Mouse (Mus musculus): ENCODE results near the gene Gm10719. TPM values are rescaled to one million over a fixed set of nuclear protein-coding genes. Genes with fewer than 3 reads are reported as not detected.

Gene Gm10719
- 4.6 and 9.5 TPM in 2 replicates for polyA plus RNA-seq (2012)

GRCm38 (mm10) chr9:3017108-3017507 is at the start of gene Gm10719:
Gene Gm10719 (plus strand): TSS chr9:3017408.

DNA sequence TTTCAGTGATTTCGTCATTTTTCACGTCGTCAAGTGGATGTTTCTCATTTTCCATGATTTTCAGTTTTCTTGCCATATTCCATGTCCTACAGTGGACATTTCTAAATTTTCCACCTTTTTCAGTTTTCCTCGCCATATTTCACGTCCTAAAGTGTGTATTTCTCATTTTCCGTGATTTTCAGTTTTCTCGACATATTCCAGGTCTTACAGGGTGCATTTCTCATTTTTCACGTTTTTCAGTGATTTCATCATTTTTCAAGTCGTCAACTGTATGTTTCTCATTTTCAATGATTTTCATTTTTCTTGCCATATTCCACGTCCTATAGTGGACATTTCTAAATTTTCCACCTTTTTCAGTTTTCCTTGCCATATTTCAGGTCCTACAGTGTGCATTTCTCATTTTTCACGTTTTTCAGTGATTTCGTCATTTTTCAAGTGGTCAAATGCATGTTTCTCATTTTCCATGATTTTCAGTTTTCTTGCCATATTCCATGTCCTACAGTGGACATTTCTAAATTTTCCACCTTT is 16.7 kb upstream of the Gm10719 start, which contains the start of gene Gm10722:
TSS of gene Gm10722 (plus strand) at position 478 of the 528 bp plus-strand sequence.

GRCm38 (mm10) chr9:3002794-3003396 is 14.3 kb upstream of the Gm10719 start, which contains the start of gene Gm11168:
Gene Gm11168 (plus strand): TSS chr9:3003346.

GRCm38 (mm10) chr9:3012733-3013279 is 4.4 kb upstream of the Gm10719 start, which contains the start of gene Gm10721:
Gene Gm10721 (plus strand): TSS chr9:3013140.

DNA sequence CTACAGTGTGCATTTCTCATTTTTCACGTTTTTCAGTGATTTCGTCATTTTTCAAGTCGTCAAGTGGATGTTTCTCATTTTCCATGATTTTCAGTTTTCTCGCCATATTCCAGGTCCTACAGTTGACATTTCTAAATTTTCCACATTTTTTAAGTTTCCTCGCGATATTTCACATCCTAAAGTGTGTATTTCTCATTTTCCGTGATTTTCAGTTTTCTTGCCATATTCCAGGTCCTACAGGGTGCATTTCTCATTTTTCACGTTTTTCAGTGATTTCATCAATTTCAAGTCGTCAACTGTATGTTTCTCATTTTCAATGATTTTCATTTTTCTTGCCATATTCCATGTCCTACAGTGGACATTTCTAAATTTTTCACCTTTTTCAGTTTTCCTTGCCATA is 1.9 kb upstream of the Gm10719 start, which contains the start of gene Gm10720:
TSS of gene Gm10720 (plus strand) at position 301 of the 400 bp plus-strand sequence.

DNA sequence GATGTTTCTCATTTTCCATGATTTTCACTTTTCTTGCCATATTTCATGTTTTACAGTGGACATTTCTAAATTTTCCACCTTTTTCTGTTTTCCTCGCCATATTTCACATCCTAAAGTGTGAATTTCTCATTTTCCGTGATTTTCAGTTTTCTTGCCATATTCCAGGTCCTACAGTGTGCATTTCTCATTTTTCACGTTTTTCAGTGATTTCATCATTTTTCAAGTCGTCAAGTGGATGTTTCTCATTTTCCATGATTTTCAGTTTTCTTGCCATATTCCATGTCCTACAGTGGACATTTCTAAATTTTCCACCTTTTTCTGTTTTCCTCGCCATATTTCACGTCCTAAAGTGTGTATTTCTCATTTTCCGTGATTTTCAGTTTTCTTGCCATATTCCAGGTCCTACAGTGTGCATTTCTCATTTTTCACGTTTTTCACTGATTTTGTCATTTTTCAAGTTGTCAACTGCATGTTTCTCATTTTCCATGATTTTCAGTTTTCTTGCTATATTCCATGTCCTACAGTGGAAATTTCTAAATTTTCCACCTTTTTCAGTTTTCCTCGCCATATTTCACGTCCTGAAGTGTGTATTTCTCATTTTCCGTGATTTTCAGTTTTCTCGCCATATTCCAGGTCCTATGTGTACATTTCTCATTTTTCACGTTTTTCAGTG is 6.2 kb downstream of the Gm10719 start, which contains the start of gene Gm10718:
TSS of gene Gm10718 (plus strand) at position 236 of the 673 bp plus-strand sequence.

GRCm38 (mm10) chr9:3024912-3025467 is 7.8 kb downstream of the Gm10719 start, which contains the start of gene Gm10717:
Gene Gm10717 (plus strand): TSS chr9:3025417.

GRCm38 (mm10) chr9:3034299-3034698 is 17.1 kb downstream of the Gm10719 start, which contains the start of gene Gm17535:
Gene Gm17535 (plus strand): TSS chr9:3034599.

GRCm38 (mm10) chr9:3036577-3036976 is 19.4 kb downstream of the Gm10719 start, which contains the start of gene Gm10715:
Gene Gm10715 (plus strand): TSS chr9:3036877.

Other genes starting within 250 kb of the Gm10719 start
- gene Gm10722, start 16.5 kb upstream of the Gm10719 start, polyA plus RNA-seq (2012) = 0.52 TPM in 1 of 2 replicates, not detected in the other
- 0.34 and 1.7 TPM in 2 replicates for gene Gm11168, start 14.1 kb upstream of the Gm10719 start, polyA plus RNA-seq (2012)
- gene Gm10721, start 4.3 kb upstream of the Gm10719 start, polyA plus RNA-seq (2012) = 0.89 and 1.3 TPM in 2 replicates
- gene Gm10720, start 1.8 kb upstream of the Gm10719 start, polyA plus RNA-seq (2012) = 0.16 TPM in 1 of 2 replicates, not detected in the other
- gene Gm10718, start 6.1 kb downstream of the Gm10719 start, polyA plus RNA-seq (2012) = 10.9 and 17.3 TPM in 2 replicates
- 0.82 and 1.9 TPM in 2 replicates for gene Gm10717, start 8.0 kb downstream of the Gm10719 start, polyA plus RNA-seq (2012)
- 0.11 TPM in 1 of 2 replicates, not detected in the other for gene Gm17535, start 17.2 kb downstream of the Gm10719 start, polyA plus RNA-seq (2012)
- gene Gm10715, start 19.5 kb downstream of the Gm10719 start, polyA plus RNA-seq (2012) = not detected in 2 replicates